Mouse (Mus musculus) bone marrow macrophage, adult 2 months (primary cell): ENCODE measurements around the gene Pdia5.

ENCODE experiments used
- CTCF ChIP-seq: IDR thresholded peaks from 2 replicates; pipeline ENCODE4 v1.5.1; 2012; ENCODE audit warnings: low read depth, mild to moderate bottlenecking, low read length, moderate library complexity
- POLR2A ChIP-seq: IDR thresholded peaks from 2 replicates; pipeline ENCODE4 v1.6.1; 2012; ENCODE audit warnings: mild to moderate bottlenecking, low read depth, low read length, borderline replicate concordance

DNA sequence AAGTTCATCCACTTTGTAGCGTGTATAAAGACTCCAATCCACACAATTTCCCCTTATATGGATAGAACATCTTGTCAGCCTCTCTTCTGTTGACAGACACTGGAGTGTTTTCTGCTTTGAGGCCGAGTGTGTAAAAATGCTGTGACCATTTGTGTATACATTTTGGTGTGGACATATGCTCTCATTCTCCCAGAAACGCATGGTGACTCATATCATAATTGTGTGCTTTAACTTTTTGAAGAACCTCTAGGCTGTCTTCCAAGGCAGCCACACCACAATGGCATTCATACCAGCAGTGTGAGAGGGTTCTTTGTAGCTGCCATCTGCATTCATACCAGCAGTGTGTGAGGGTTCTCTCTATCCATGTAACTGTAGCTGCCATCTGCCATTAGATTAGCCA is 105.0 kb downstream of the Pdia5 start:
- TF ChIP-seq POLR2A (no peak), CTCF (no peak)
